Mouse (Mus musculus): ENCODE data around the gene Mapk10.

- TF ChIP-seq EP300 (IDR thresholded peaks at IDR 0.05; ENCODE audit: insufficient read depth, low read depth, low read length) (no peak), CTCF (IDR thresholded peaks at IDR 0.05; ENCODE audit: low read depth, low read length) (no peak)
Observed at GRCm38 (mm10) chr5:103022504-103023172, 188.5 kb downstream of the Mapk10 start.
